Mouse (Mus musculus) lung, postnatal 0 days (tissue): ENCODE results near the gene Diaph2. TPM values are rescaled to one million over a fixed set of nuclear protein-coding genes. Genes with fewer than 3 reads are reported as not detected.

ENCODE experiments used
- ATAC-seq: fragments of 200-750 bp; cut with Nextera tagmentation; 2 replicates; pipeline ENCODE4 v1.8.0; 2017; ENCODE audit warnings: moderate library complexity
- DNase-seq: peaks from one replicate; pipeline ENCODE4 v3.0.0-alpha.2; 2016; ENCODE audit warnings: low spot score
- H3K27ac ChIP-seq: fragments of 300-500 bp; sonication (generic); 2 replicates; pipeline ENCODE4 v1.5.1; 2014; ENCODE audit warnings: antibody characterized with exemption, mild to moderate bottlenecking, low read length, mixed read lengths
- H3K27me3 ChIP-seq: fragments of 300-500 bp; sonication (generic); replicated peaks from 2 replicates; pipeline ENCODE4 v1.6.1; 2014; ENCODE audit warnings: low read length, mixed read lengths; ENCODE audit not compliant: insufficient read depth
- H3K36me3 ChIP-seq: fragments of 300-500 bp; sonication (generic); 2 replicates; pipeline ENCODE4 v1.6.1; 2014; ENCODE audit warnings: low read length, mixed read lengths; ENCODE audit not compliant: insufficient read depth
- H3K4me1 ChIP-seq: fragments of 300-500 bp; sonication (generic); 2 replicates; pipeline ENCODE4 v1.6.1; 2014; ENCODE audit warnings: antibody characterized with exemption, low read depth, low read length, mixed read lengths; ENCODE audit not compliant: insufficient read depth
- H3K4me2 ChIP-seq: fragments of 300-500 bp; sonication (generic); replicated peaks from 2 replicates; pipeline ENCODE4 v1.6.1; 2014; ENCODE audit warnings: low read depth, mild to moderate bottlenecking, low read length, moderate library complexity, mixed read lengths
- H3K4me3 ChIP-seq: fragments of 300-500 bp; sonication (generic); 2 replicates; pipeline ENCODE4 v1.5.1; 2014; ENCODE audit warnings: low read depth, low read length
- H3K9ac ChIP-seq: fragments of 300-500 bp; sonication (generic); replicated peaks from 2 replicates; pipeline ENCODE4 v1.6.1; 2014; ENCODE audit warnings: low read depth, mild to moderate bottlenecking
- H3K9me3 ChIP-seq: fragments of 300-500 bp; sonication (generic); 2 replicates; pipeline ENCODE4 v1.6.1; 2016; ENCODE audit warnings: low read length, mixed read lengths
- CTCF ChIP-seq: IDR thresholded peaks from 2 replicates; pipeline ENCODE4 v1.5.1; 2016; ENCODE audit warnings: antibody characterized with exemption, mild to moderate bottlenecking
- EP300 ChIP-seq: IDR thresholded peaks from 2 replicates; pipeline ENCODE4 v1.6.1; 2016; ENCODE audit warnings: antibody characterized with exemption, mild to moderate bottlenecking, control low read depth
- WGBS: fragments of 180-500 bp; shearing (Covaris S2); extraction: QIAGEN DNeasy Blood & Tissue Kit; methylation state at CpG from one replicate; pipeline ENCODE4 v1.1.7; 2014; 5-methylcytosine and 5-hydroxymethylcytosine counted together
- polyA plus RNA-seq: library from polyadenylated mRNA; unstranded; fragments of >200 nt; fragmentation: Nextera tagmentation; extraction: Ambion mirVana; gene quantifications from 2 replicates; pipeline ENCODE4 v1.2.1, GENCODE M21; 2015

The Diaph2 gene
- polyA plus RNA-seq, 1 experiment from 2014 or later = 7.5 TPM

DNA sequence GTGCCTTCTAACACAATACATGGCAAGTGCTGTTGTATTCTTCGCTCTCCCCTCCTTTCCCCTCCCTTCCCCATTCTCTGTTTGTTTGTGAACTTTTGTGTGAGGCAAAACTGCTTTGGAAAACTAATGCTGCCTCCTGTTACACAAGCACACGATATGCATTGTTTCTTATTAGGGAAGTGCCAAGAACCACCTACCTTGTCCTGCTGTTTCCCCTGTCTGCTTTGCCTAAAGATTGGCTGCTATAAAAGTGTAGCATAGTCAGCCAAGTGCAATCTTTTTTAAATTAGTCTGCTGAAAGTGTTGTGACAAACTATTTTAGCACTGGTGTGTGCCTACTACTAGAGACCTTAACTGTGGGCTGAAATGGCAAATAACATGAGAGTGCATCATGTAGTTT is 15.8 kb downstream of the Diaph2 start:
- Histone ChIP-seq H3K27ac (no peak overlapping the region), H3K4me1 (no peaks in the 10 kb centered on the region), H3K27me3 (no peaks in the 10 kb centered on the region), H3K4me3 (no peak overlapping the region), H3K36me3 (no peaks in the 10 kb centered on the region), H3K4me2 (no peak overlapping the region), H3K9ac (no peak overlapping the region), H3K9me3 (no peaks in the 10 kb centered on the region)
- ATAC-seq (no peak), DNase-seq (no peak)
- WGBS = 66% methylated on average over 2 of the region's 2 CpGs
- TF ChIP-seq CTCF (no peak), EP300 (no peak)

DNA sequence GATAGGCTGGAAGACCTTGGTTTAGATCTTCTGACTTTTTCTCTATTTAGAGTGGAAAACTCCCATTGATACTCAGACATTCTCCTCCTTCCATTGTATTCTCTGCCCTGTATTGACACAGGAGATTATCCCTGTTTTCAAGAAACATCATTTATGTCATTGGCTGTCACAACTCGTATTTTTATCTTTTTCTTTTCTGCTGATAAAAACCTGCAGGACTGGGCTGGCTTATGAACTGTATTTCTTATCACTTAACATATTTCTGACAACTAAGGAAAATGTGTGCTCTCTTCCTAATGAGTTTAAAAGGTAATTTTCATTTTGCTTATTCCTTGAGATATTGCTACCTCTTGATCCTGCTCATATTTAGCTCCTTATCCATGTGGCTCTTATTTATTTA is 17.3 kb downstream of the Diaph2 start:
- H3K4me3 ChIP-seq = no peak overlapping the region
- no peaks in the 10 kb centered on the region for H3K4me1 ChIP-seq
- no peak for TF ChIP-seq EP300
- TF ChIP-seq CTCF = no peak
- H3K9me3 ChIP-seq = no peaks in the 10 kb centered on the region
- DNase-seq = no peak
- WGBS = 33% methylated on average over 1 of the region's 1 CpGs
- no peak for ATAC-seq
- no peak overlapping the region for H3K27ac ChIP-seq
- H3K9ac ChIP-seq = no peak overlapping the region
- no peaks in the 10 kb centered on the region for H3K27me3 ChIP-seq
- H3K36me3 ChIP-seq = no peaks in the 10 kb centered on the region
- no peak overlapping the region for H3K4me2 ChIP-seq

DNA sequence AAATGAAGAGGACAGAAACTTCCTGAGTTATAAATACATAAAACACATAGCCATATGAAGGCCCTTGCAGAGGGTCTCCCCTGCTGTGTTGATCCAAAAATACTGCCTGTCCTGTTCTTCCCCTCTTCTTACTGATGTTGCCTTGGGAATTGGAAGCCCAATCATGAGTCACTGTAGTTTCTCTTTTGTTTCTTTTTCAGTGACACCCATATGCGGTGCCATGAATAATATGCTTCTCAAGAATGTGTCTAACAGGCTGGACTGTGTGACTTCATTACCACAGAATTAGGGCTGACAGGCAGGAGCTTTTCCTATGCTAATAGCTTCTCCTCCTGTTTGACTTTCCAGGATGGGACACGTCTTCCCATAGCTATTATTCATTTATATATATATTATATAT is 21.1 kb downstream of the Diaph2 start:
- 36% methylated on average over 2 of the region's 2 CpGs for WGBS
- no peak for DNase-seq
- no peak overlapping the region for H3K27ac ChIP-seq
- H3K4me3 ChIP-seq = no peak overlapping the region
- no peak for TF ChIP-seq EP300
- no peak for TF ChIP-seq CTCF
- no peaks in the 10 kb centered on the region for H3K9me3 ChIP-seq
- H3K4me1 ChIP-seq = no peaks in the 10 kb centered on the region
- no peaks in the 10 kb centered on the region for H3K27me3 ChIP-seq
- H3K9ac ChIP-seq = no peak overlapping the region
- ATAC-seq = no peak
- H3K36me3 ChIP-seq = no peaks in the 10 kb centered on the region
- no peak overlapping the region for H3K4me2 ChIP-seq

DNA sequence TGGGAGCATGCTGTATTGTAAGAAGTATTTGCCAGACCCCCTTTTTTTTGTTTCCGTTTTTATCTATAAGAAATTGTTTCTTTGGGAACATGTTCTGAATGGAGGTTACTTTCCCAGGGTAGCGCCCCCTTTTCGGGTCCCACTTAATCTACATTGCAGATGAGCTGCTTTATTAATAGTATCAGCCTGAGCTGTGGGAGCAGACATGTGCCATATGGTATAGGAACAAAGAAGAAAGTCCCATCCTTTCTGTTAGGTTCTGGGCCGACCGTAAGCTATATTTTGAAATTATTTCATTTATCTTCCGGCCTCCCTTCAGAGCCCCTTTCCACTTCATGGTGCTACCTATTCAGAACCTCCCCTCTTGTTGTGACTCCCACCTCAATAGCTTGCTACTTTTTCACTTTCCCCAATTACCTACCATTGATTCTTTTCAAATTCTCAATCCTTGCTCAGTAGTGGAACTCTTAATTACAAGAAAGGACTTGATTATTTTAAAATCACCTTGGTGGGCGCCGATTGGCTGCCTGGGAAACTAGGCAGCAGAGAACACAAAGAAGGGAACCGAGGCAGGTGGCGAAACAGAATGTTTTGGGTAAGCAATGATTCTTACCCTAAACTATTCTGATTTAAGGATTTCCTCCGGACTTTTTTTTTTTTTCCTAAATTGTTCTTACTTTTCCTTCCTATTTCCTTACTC is 24.2 kb downstream of the Diaph2 start:
- Histone ChIP-seq H3K9ac (no peak overlapping the region), H3K4me2 (no peak overlapping the region), H3K9me3 (no peaks in the 10 kb centered on the region), H3K36me3 (no peaks in the 10 kb centered on the region), H3K4me3 (no peak overlapping the region), H3K27me3 (no peaks in the 10 kb centered on the region), H3K27ac (no peak overlapping the region), H3K4me1 (no peaks in the 10 kb centered on the region)
- no peak for ATAC-seq
- TF ChIP-seq EP300 (no peak), CTCF (no peak)
- WGBS = 73% methylated on average over 11 of the region's 11 CpGs
- no peak for DNase-seq

DNA sequence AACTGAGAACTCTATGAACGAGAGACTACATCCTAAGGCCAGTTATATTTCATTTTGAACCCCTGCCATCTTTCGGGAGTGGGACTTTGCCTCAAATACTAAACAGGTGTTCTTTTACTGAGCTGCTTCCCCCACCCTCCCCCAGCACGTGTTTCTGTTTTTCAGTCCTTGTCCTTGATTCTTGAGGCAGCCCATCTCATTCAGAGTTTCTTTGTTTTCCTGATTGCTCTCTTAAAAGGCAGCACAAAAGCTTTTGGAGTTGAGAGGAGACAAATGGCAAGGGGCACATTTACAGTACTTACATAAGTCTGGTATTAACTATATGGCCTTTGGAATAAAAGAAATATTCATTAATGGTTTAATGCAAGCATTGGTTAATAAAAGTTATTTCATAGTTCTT is 24.9 kb downstream of the Diaph2 start:
- Histone ChIP-seq H3K4me3 (no peak overlapping the region), H3K27me3 (no peaks in the 10 kb centered on the region), H3K4me1 (no peaks in the 10 kb centered on the region), H3K9ac (no peak overlapping the region), H3K4me2 (no peak overlapping the region), H3K9me3 (no peaks in the 10 kb centered on the region), H3K36me3 (no peaks in the 10 kb centered on the region), H3K27ac (no peak overlapping the region)
- WGBS = 68% methylated on average over 3 of the region's 3 CpGs
- ATAC-seq = no peak
- no peak for DNase-seq
- TF ChIP-seq EP300 (no peak), CTCF (no peak)

DNA sequence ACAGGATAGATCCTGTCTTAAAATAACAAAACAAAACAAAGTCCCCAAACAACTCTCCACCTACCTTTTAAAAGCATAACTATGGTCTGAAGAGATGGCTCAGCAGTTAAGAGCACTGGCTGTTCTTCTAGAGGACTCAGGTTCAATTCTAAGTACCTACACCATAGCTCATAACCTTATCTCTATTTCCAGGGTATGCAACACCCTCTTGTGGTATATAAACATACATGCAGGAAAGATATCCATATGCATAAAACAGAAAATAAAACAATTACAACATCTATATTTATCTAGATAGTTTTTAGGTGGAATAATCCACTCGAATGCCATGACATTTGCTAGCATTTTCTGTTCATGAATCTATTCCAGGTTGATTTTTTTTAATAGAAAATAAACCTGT is 27.2 kb downstream of the Diaph2 start:
- 52% methylated on average over 1 of the region's 1 CpGs for WGBS
- no peak for ATAC-seq

DNA sequence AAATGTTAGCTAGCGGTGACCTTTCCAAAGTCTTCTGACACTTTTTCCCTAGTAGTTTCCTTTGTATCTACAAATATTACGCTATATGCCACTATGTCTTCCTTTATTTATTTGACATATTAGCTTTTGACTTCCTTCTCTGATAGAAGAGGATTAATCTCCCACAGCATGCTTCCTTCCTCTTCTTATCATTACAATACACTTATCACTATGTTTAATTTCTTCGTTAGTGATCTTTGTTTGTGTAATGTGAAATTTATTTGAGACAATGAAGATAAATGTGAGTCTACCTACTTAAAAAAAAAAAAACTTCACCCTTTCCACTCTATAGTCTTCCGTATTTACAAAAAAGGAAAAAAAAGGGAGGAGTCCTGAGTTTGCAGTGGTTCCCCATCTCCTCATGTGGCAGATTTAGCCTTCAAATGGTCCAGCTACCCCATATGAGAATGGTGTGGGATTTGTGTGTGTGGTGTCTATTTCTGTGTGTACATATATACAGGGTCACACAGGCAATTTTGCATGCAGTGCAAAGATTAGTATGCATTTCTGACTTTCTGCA is 27.9 kb downstream of the Diaph2 start:
- Histone ChIP-seq H3K4me1 (no peaks in the 10 kb centered on the region), H3K9me3 (no peaks in the 10 kb centered on the region), H3K4me3 (no peak overlapping the region), H3K4me2 (no peak overlapping the region), H3K36me3 (no peaks in the 10 kb centered on the region), H3K9ac (no peak overlapping the region), H3K27ac (no peak overlapping the region), H3K27me3 (no peaks in the 10 kb centered on the region)
- DNase-seq (no peak), ATAC-seq (no peak)
- no peak; the same call in 1 of the 2 replicates for TF ChIP-seq EP300
- TF ChIP-seq CTCF = no peak
- 49% methylated on average over 4 of the region's 4 CpGs for WGBS

More for the DNA sequence above, 27.2 kb downstream of the Diaph2 start:
- Histone ChIP-seq H3K27me3 (no peaks in the 10 kb centered on the region), H3K9me3 (no peaks in the 10 kb centered on the region), H3K9ac (no peak overlapping the region), H3K27ac (no peak overlapping the region), H3K4me1 (no peaks in the 10 kb centered on the region), H3K36me3 (no peaks in the 10 kb centered on the region), H3K4me3 (no peak overlapping the region), H3K4me2 (no peak overlapping the region)
- no peak for DNase-seq
- TF ChIP-seq EP300 = no peak
- no peak for TF ChIP-seq CTCF
